Mouse (Mus musculus): ENCODE results near the gene Glrx3.
A peak's percentile ranks its signal among the peaks of the same experiment; 100 is the strongest.

Glrx3 gene

DNA sequence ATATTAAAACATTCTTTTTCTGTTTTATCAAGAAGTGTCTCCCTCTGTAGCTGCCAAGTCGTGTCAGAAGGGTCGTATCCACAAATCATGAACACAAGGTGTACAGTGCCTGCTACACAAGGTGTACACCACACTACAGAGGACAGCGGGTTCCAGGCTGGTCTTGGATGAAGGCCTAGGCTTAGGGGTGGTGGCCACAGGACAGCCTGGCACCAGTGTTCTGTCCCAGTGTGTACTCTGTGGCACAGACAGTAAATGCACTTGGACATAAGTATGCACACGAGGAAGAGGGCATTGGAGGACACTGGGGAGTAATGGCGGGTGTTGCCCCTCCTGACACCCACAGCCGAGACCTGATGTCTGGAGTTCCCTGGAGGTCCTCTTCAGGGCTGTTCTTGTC is 34.7 kb downstream of the Glrx3 start:
- no peak for DNase-seq (ENCODE audit: low read depth, low spot score)

DNA sequence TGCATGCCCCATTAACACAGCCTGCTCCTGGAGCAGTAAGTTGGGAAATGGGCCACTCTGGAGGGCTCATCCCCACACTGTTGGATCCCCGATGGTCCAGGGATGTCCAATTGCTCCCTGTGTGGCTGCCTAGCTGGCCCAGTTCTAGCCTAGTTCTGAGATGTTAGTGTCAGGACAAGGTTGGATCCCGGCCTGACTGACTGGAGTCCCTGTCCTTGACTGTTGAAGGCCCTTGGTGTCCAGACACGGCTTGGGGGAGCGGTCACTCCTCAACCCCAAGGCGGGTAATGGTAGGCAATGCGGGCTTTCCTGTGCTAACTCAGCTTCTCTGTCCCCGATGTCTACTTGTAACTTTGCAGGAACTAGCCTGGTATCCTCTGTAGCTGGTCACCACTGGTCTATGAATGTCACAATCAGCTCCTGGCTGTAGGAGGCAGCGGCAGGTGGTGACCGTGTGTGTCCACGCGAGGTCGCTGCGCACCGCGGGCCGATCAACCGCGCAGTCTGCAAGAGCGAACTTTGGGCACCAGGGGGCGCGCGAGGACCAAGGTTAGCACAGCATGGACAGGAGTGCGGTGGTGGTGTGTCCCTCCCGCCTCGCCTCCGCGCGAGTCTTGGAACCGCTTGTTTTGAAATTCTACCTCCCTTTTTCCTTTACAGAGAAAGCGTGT is 40.7 kb downstream of the Glrx3 start:
- DNase-seq (ENCODE audit: low read depth, low spot score) = peak; percentile 88

- no peak for DNase-seq (ENCODE audit: low read depth, low spot score)
These were observed 41.2 kb downstream of the Glrx3 start for GRCm38 (mm10) chr7:137478621-137478982.

DNA sequence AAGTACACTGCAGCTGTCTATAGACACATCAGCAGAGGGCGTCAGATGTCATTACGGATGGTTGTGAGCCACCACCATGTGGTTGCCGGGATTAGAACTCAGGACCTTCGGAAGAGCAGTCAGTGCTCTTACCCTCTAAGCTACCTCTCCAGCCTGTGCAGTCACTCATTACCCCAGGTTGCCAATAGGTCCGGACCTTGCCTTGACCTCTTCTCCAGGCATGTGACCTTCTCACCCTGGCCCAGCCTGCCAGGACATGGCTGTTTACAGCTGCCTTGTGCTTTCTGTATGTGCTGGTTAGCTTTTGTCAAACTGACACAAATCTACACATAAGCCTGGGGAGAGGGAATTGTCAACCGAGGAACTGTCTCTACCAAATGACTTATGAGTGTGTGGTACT is 43.4 kb downstream of the Glrx3 start:
- no peak for DNase-seq (ENCODE audit: low read depth, low spot score)

- DNase-seq (ENCODE audit: low read depth, low spot score) = no peak
These were observed 46.6 kb downstream of the Glrx3 start for GRCm38 (mm10) chr7:137483987-137484386.

DNA sequence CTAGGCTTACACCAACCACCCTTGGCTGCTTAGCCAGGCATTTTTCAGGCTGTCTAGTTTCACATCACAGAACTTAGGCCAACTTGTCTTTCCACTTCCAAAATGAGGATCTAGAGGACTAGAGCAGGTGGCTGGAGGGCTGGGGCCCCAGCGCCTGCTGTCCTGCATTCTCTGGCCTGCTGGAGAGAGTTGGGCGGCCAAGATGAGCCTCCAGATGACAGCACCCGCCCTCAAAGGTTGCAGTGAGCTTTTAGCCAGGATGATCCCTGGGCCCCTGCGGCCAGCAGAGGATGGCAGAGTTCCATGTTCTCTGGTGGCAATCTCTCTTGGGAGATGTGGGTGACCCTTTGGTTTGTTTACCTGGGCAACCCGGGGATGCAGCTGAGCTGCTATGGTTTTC is 51.0 kb downstream of the Glrx3 start:
- DNase-seq (ENCODE audit: low read depth, low spot score) = no peak

- no peak for DNase-seq (ENCODE audit: low read depth, low spot score)
These were observed 53.3 kb downstream of the Glrx3 start for GRCm38 (mm10) chr7:137490711-137491110.

- DNase-seq (ENCODE audit: low read depth, low spot score) = no peak
These were observed 55.0 kb downstream of the Glrx3 start for GRCm38 (mm10) chr7:137492307-137492973.

- no peak for DNase-seq (ENCODE audit: low read depth, low spot score)
These were observed 61.3 kb downstream of the Glrx3 start for GRCm38 (mm10) chr7:137498736-137499135.

GRCm38 (mm10) chr7:137517588-137517987 is 80.2 kb downstream of the Glrx3 start:
- DNase-seq (ENCODE audit: low read depth, low spot score) = no peak

- DNase-seq (ENCODE audit: low read depth, low spot score) = no peak
These were observed 80.7 kb downstream of the Glrx3 start for GRCm38 (mm10) chr7:137518028-137518576.
